Mouse (Mus musculus) layer of hippocampus, adult 9-10 months (tissue): Measurements from ENCODE around the gene Ppp1r1b.

Source experiments
- DNase-seq: peaks from one replicate; pipeline ENCODE4 v3.0.0; 2022; ENCODE audit warnings: low spot score

The Ppp1r1b gene

GRCm38 (mm10) chr11:98348083-98348961, at the start of gene Ppp1r1b:
Ppp1r1b (plus strand) TSS chr11:98348404.
- no peak for DNase-seq

- no peak for DNase-seq
These were observed 49.6 kb upstream of the Ppp1r1b start for GRCm38 (mm10) chr11:98298484-98299205.

DNA sequence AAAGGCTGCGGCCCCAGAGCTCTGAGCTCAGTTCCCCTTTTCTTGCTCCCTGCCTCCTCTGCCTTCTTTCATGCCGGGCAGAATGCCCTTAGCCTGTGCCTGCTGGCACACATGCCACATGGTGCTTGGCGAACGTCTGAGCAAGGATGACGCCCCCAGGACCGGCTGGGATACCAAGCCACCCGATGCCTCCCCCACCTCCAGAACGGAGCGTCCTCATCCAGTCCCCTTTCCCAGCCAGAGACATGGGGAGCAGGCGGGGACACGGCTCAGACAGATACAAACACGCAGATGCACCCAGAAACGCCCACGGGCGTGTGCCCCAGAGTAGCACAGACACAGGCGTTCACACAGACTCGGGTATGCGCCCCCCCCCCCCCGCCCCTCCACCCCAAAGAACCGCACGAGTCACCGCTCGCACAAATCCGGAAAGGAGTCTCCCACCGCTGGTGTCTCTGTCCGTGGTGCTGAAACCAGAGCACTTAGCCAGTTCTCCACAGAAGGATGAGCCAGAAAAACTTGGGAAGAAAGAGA, 34.3 kb upstream of the Ppp1r1b start:
- no peak for DNase-seq

DNA sequence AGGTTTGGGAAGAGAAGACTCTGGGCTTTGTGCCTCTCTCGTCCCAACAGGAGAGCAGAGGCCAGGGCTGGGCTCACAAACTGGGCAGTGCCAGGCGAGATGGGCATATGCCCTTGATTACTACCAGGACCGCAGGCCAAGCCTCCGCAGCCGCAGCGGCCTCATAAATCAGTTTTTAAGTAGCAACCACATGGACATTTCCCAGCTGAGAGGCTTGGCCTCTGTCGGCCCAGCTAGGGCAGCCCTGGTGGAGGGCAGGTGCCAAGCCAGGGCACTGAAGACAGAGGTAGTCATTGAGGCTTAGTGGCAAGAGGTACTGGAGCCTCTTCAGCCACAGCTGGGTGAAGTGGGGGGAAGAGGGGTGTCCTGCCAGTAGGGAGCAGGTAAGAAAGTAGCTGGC, 30.7 kb upstream of the Ppp1r1b start:
- no peak for DNase-seq

GRCm38 (mm10) chr11:98318421-98319116, 29.6 kb upstream of the Ppp1r1b start:
- no peak for DNase-seq

GRCm38 (mm10) chr11:98319120-98319519, 29.1 kb upstream of the Ppp1r1b start:
- DNase-seq, result no peak

- no peak for DNase-seq
These were observed 28.7 kb upstream of the Ppp1r1b start for GRCm38 (mm10) chr11:98319544-98319943.

- DNase-seq, result no peak
These were observed 28.3 kb upstream of the Ppp1r1b start for GRCm38 (mm10) chr11:98319944-98320343.

GRCm38 (mm10) chr11:98320381-98320780, 27.8 kb upstream of the Ppp1r1b start:
- DNase-seq, result no peak

DNA sequence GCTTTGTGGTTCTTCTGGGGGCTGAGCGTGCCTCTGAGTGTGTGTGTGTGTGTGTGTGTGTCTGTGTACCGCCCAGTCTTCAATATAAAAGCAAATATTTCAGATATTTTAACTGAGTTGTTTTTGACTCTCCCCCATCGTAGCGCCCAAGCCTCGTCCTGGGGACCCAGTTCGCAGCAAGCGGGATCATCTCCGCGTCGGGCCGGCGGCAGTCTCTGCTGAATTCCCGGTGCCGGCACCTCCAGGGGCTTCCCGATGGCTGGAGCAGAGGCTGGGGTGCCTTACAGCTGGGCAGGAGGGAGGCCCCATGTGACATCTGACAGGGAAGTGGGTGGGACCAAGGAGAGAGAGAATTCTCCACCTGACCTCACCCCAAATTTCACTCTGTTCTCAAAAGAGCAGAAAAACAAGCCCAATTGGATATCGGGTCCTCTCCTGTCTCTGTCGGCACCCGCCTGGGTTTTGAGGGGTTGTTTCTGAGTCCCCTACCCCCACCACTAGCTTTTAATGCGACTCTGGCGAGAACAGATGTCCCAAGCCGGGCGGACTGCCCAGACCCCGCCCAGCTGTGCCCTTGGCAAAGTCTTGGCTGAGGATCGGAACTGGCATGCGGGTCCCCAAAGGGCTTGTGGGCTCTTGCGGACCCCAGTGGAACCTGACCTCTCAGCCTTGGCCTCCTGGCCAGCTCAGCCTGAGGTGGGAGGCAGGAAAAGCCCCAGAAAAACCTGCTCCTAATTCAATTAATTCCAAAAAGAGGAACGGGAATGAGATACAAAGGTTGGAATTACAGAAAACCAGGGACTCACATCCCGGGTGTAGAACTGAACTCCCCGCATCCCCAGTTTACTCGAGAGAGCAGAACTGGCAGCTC, 27.2 kb upstream of the Ppp1r1b start:
- no peak for DNase-seq

DNA sequence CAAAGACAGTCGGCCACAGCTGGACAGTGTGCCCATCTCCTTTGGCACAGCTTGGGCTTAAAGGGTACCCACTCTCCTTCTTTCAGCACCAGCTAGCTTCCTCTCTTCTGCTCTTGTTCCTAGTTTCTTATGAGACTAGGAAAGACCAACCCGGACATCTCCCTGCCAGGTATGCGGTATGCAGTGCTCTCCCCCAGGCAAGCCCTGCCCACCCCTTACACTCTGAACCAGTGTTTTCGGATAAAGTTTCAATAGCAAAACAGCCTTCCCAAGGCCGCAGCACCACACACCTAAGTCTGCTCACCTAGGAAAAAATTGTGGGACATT, 26.6 kb upstream of the Ppp1r1b start:
- no peak for DNase-seq

- no peak for DNase-seq
These were observed 26.0 kb upstream of the Ppp1r1b start for GRCm38 (mm10) chr11:98322159-98322558.

GRCm38 (mm10) chr11:98323136-98323866, 24.9 kb upstream of the Ppp1r1b start:
- DNase-seq, result no peak

- no peak for DNase-seq
These were observed 24.3 kb upstream of the Ppp1r1b start for GRCm38 (mm10) chr11:98323933-98324332.

GRCm38 (mm10) chr11:98325191-98325820, 22.9 kb upstream of the Ppp1r1b start:
- DNase-seq, result no peak

GRCm38 (mm10) chr11:98325821-98326218, 22.4 kb upstream of the Ppp1r1b start:
- no peak for DNase-seq

DNA sequence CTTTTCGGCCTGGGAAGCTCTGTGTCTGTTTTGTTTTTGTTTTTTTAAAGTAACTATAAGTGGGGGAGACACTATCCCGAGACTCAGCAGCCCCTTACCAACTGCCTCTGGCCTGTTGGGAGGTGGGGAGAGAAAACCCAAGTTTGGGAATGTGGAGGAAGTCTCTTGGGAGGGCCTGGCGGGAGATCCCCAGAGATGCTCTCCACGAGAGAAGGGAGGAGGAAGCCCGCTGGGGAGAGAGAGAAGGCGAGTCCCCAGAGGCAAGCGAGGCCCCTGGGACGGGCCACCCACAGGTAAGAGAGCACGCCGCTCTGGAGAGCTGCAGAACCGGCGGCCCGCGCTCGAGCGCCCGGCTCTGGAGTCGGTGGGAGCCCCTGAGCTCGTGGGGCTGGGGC, 21.5 kb upstream of the Ppp1r1b start:
- no peak for DNase-seq

DNA sequence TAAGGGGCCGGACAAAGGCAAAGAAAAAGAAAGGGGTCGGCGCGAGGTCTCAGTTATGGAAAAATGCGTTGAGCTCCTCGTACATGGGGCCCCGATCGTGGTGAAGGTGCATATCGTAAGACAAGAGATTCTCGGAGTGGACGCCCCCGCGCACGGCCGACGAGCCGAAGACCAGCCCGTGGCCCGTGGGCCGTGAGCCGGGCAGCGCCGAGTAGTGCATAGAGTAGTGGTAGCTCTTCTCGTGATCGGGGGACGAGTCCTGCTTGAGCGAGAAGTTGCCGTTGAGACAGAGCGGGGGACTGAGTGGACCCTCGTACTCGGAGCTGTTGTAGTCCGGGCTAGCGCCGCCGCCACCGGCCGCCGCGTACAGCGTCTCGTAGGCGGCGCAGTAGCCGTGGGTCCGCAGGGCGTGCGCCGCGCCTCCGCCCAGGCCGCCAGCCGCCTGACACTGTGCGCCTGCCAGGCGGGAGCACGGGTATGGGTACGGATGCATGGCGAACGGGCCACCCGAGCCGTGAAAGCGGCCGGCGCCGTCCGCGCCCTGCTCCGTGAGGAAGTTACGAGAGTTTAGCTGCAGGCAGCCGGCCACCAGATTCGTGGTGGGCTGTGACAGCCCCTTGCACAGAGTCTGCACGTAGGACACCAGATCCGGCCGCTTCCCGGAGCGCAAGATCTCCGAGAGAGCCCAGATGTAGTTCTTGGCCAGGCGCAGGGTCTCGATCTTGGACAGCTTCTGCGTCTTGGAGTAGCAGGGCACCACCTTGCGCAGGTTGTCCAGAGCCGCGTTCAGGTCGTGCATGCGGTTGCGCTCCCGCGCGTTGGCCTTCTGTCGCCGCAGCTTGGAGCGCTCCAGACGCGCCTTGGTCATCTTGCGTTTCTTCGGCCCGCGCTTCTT, 20.8 kb upstream of the Ppp1r1b start:
- no peak for DNase-seq

- DNase-seq, result no peak
These were observed 20.2 kb upstream of the Ppp1r1b start for GRCm38 (mm10) chr11:98328031-98328370.
